Comparison of ENCODE assay signal across 29 mouse cellular contexts in genomic region chr13:54168675-54169074, GRCm38 (mm10). TPM values are rescaled to one million over a fixed set of nuclear protein-coding genes. Genes with fewer than 3 reads are reported as not detected.
"Had no signal": no experiment of that assay in that cellular context is flagged by ENCODE, and none has a peak within 500 bp of the region (broad histone marks: within the 10 kb centered on the region; RNA-seq: fewer than 3 reads in every experiment).

No protein-coding gene starts in this region.

- H3K9me3 ChIP-seq: heart, embryonic 10.5 days; heart, embryonic 12.5 days; hindbrain, embryonic 10.5 days; hindbrain, embryonic 12.5 days; intestine, embryonic 15.5 days; limb, embryonic 13.5 days; limb, embryonic 15.5 days; liver, embryonic 12.5 days had no signal

- H3K36me3 ChIP-seq: heart, embryonic 10.5 days; heart, embryonic 12.5 days; hindbrain, embryonic 10.5 days; hindbrain, embryonic 12.5 days; intestine, embryonic 15.5 days; limb, embryonic 13.5 days; limb, embryonic 15.5 days; liver, embryonic 12.5 days had no signal

- ATAC-seq: hindbrain, embryonic 16.5 days; inflammation-experienced regulatory T-cells, adult 6 months; intestine, embryonic 15.5 days; intestine, postnatal 0 days; liver, embryonic 12.5 days had no signal

- H3K9ac ChIP-seq: heart, embryonic 12.5 days; hindbrain, embryonic 12.5 days; hindbrain, embryonic 14.5 days; intestine, embryonic 15.5 days; limb, embryonic 13.5 days; limb, embryonic 15.5 days; liver, embryonic 12.5 days; liver, embryonic 14.5 days had no signal

- H3K4me3 ChIP-seq: gastrocnemius, adult 2 months; heart, embryonic 10.5 days; heart, embryonic 12.5 days; hindbrain, embryonic 10.5 days; hindbrain, embryonic 12.5 days; intestine, embryonic 15.5 days; limb, embryonic 13.5 days; limb, embryonic 15.5 days; liver, embryonic 12.5 days had no signal

- H3K27me3 ChIP-seq: hindbrain, embryonic 12.5 days; intestine, embryonic 15.5 days; limb, embryonic 15.5 days; liver, embryonic 12.5 days had no signal

- H3K27ac ChIP-seq: gastrocnemius, adult 2 months; heart, embryonic 10.5 days; hindbrain, embryonic 10.5 days; hindbrain, embryonic 12.5 days; hindbrain, embryonic 14.5 days; intestine, embryonic 15.5 days; kidney, postnatal 0 days; limb, embryonic 13.5 days; limb, embryonic 15.5 days; liver, embryonic 12.5 days; liver, embryonic 14.5 days had no signal

- DNase-seq: gastrocnemius, adult 2 months; gastrocnemius, postnatal 10 days; gastrocnemius, postnatal 25 days; heart, adult 18-20 months; heart, postnatal 10 days; heart, postnatal 4 days; kidney, adult 18-20 months; kidney, adult 8-10 months; kidney, postnatal 14 days; kidney, postnatal 36 days; layer of hippocampus, adult 9-11 months; layer of hippocampus, postnatal 36 days; left cerebral cortex, postnatal 4 days had no signal

- H3K4me2 ChIP-seq: heart, embryonic 12.5 days; hindbrain, embryonic 12.5 days; hindbrain, embryonic 14.5 days; intestine, embryonic 15.5 days; limb, embryonic 13.5 days; limb, embryonic 15.5 days; liver, embryonic 12.5 days had no signal

- H3K4me1 ChIP-seq: heart, embryonic 10.5 days; heart, embryonic 12.5 days; hindbrain, embryonic 10.5 days; hindbrain, embryonic 12.5 days; intestine, embryonic 15.5 days; liver, embryonic 12.5 days had no signal

RNA-seq across cellular contexts. Expression of gene Hrh2, which starts 23.3 kb away (rescaled TPM):
- polyA plus RNA-seq: heart, embryonic 12.5 days; kidney, embryonic 14.5 days; limb, embryonic 11.5 days; limb, embryonic 15.5 days had no signal
